Mouse (Mus musculus) hindbrain, embryonic 11.5 days (tissue): Measurements from ENCODE around the gene Ank3. TPM values are rescaled to one million over a fixed set of nuclear protein-coding genes. Genes with fewer than 3 reads are reported as not detected.

ENCODE experiments used
- ATAC-seq: fragments of 200-750 bp; cut with Nextera tagmentation; 2 replicates; pipeline ENCODE4 v1.8.0; 2017; ENCODE audit warnings: mild to moderate bottlenecking, moderate TSS enrichment, moderate library complexity; ENCODE audit not compliant: low FRiP score
- DNase-seq: peaks from one replicate; pipeline ENCODE4 v3.0.0-alpha.2; 2015; ENCODE audit warnings: low spot score
- H3K27ac ChIP-seq: fragments of 300-500 bp; sonication (generic); 2 replicates; pipeline ENCODE4 v1.5.1; 2014; ENCODE audit warnings: mild to moderate bottlenecking, low read depth, low read length
- H3K27me3 ChIP-seq: fragments of 300-500 bp; sonication (generic); 2 replicates; pipeline ENCODE4 v1.6.1; 2014; ENCODE audit warnings: mild to moderate bottlenecking, low read length, moderate library complexity, mixed read lengths; ENCODE audit not compliant: control insufficient read depth, insufficient read depth
- H3K36me3 ChIP-seq: fragments of 300-500 bp; sonication (generic); 2 replicates; pipeline ENCODE4 v1.6.1; 2014; ENCODE audit warnings: mild to moderate bottlenecking, low read length, moderate library complexity, mixed read lengths; ENCODE audit not compliant: control insufficient read depth, insufficient read depth
- H3K4me1 ChIP-seq: fragments of 300-500 bp; sonication (generic); replicated peaks from 2 replicates; pipeline ENCODE4 v1.6.1; 2014; ENCODE audit warnings: low read length, mixed read lengths; ENCODE audit not compliant: control insufficient read depth, insufficient read depth
- H3K4me2 ChIP-seq: fragments of 300-500 bp; sonication (generic); replicated peaks from 2 replicates; pipeline ENCODE4 v1.6.1; 2014; ENCODE audit warnings: mild to moderate bottlenecking, low read depth, low read length
- H3K4me3 ChIP-seq: fragments of 300-500 bp; sonication (generic); 2 replicates; pipeline ENCODE4 v1.5.1; 2014; ENCODE audit warnings: low read depth, low read length
- H3K9ac ChIP-seq: fragments of 300-500 bp; sonication (generic); 2 replicates; pipeline ENCODE4 v1.6.1; 2014; ENCODE audit warnings: low read depth, low read length
- H3K9me3 ChIP-seq: fragments of 300-500 bp; sonication (generic); 2 replicates; pipeline ENCODE4 v1.6.1; 2016; ENCODE audit warnings: low read length; ENCODE audit not compliant: control insufficient read depth
- WGBS: fragments of 180-500 bp; shearing (Covaris S2); extraction: QIAGEN DNeasy Blood & Tissue Kit; methylation state at CpG from one replicate; pipeline ENCODE4 v1.1.7; 2014; 5-methylcytosine and 5-hydroxymethylcytosine counted together
- polyA plus RNA-seq: library from polyadenylated mRNA; unstranded; fragments of >200 nt; fragmentation: Nextera tagmentation; extraction: Ambion mirVana; gene quantifications from 2 replicates; pipeline ENCODE4 v1.2.1, GENCODE M21; 2014

Ank3 gene
- polyA plus RNA-seq, 1 experiment from 2014 or later = 97.7 TPM

GRCm38 (mm10) chr10:70063881-70064555 is 665.4 kb downstream of the Ank3 start:
- no peaks in the 10 kb centered on the region for H3K9me3 ChIP-seq
- DNase-seq (no peak), ATAC-seq (no peak)
- H3K4me2 ChIP-seq = no peak overlapping the region
- H3K9ac ChIP-seq = no peak overlapping the region
- H3K4me1 ChIP-seq = no peaks in the 10 kb centered on the region
- H3K27me3 ChIP-seq = no peaks in the 10 kb centered on the region
- H3K36me3 ChIP-seq = no peaks in the 10 kb centered on the region
- no peak overlapping the region for H3K27ac ChIP-seq
- no peak overlapping the region for H3K4me3 ChIP-seq
- WGBS = 88% methylated on average over 6 of the region's 6 CpGs

GRCm38 (mm10) chr10:70065191-70065590 is 666.6 kb downstream of the Ank3 start:
- no peak overlapping the region for H3K4me2 ChIP-seq
- ATAC-seq (no peak), DNase-seq (no peak)
- H3K27ac ChIP-seq = no peak overlapping the region
- no peaks in the 10 kb centered on the region for H3K9me3 ChIP-seq
- no peak overlapping the region for H3K4me3 ChIP-seq
- H3K27me3 ChIP-seq = no peaks in the 10 kb centered on the region
- H3K36me3 ChIP-seq = no peaks in the 10 kb centered on the region
- H3K9ac ChIP-seq = no peak overlapping the region
- no peaks in the 10 kb centered on the region for H3K4me1 ChIP-seq
- 81% methylated on average over 3 of the region's 3 CpGs for WGBS

GRCm38 (mm10) chr10:70066497-70067168 is 668.1 kb downstream of the Ank3 start:
- DNase-seq = no peak
- Histone ChIP-seq H3K9me3 (no peaks in the 10 kb centered on the region), H3K27ac (no peak overlapping the region), H3K27me3 (no peaks in the 10 kb centered on the region), H3K4me2 (no peak overlapping the region), H3K9ac (no peak overlapping the region), H3K4me1 (no peaks in the 10 kb centered on the region), H3K36me3 (no peaks in the 10 kb centered on the region), H3K4me3 (no peak overlapping the region)
- 56% methylated on average over 8 of the region's 8 CpGs for WGBS
- no peak for ATAC-seq

- no peak overlapping the region for H3K4me3 ChIP-seq
- H3K4me1 ChIP-seq = no peaks in the 10 kb centered on the region
- DNase-seq (no peak), ATAC-seq (no peak)
- no peak overlapping the region for H3K27ac ChIP-seq
- 73% methylated on average over 6 of the region's 6 CpGs for WGBS
- no peaks in the 10 kb centered on the region for H3K36me3 ChIP-seq
- H3K9me3 ChIP-seq = no peaks in the 10 kb centered on the region
- no peak overlapping the region for H3K9ac ChIP-seq
- H3K27me3 ChIP-seq = no peaks in the 10 kb centered on the region
- no peak overlapping the region for H3K4me2 ChIP-seq
Observed at GRCm38 (mm10) chr10:70067169-70068115, 668.9 kb downstream of the Ank3 start.

GRCm38 (mm10) chr10:70069321-70069720 is 670.7 kb downstream of the Ank3 start:
- DNase-seq (no peak), ATAC-seq (no peak)
- Histone ChIP-seq H3K9ac (no peak overlapping the region), H3K4me1 (no peaks in the 10 kb centered on the region), H3K27ac (no peak overlapping the region), H3K27me3 (no peaks in the 10 kb centered on the region), H3K9me3 (no peaks in the 10 kb centered on the region), H3K36me3 (no peaks in the 10 kb centered on the region), H3K4me3 (no peak overlapping the region), H3K4me2 (no peak overlapping the region)
- whole genome bisulfite sequencing = 51% methylated on average over 6 of the region's 6 CpGs

- Histone ChIP-seq H3K9me3 (no peaks in the 10 kb centered on the region), H3K27me3 (no peaks in the 10 kb centered on the region), H3K4me1 (no peaks in the 10 kb centered on the region), H3K9ac (no peak overlapping the region), H3K4me2 (no peak overlapping the region), H3K4me3 (no peak overlapping the region), H3K27ac (no peak overlapping the region), H3K36me3 (no peaks in the 10 kb centered on the region)
- no peak for DNase-seq
- no peak for ATAC-seq
- 91% methylated on average over 4 of the region's 4 CpGs for WGBS
Observed at GRCm38 (mm10) chr10:70071334-70071733, 672.8 kb downstream of the Ank3 start.

Other genes with a start within 250 kb of the Ank3 start
- gene Rhobtb1, start 247.3 kb upstream of the Ank3 start, polyA plus RNA-seq = 18.3 and 18.7 TPM in 2 replicates
- gene A930033H14Rik, start 185.7 kb upstream of the Ank3 start, polyA plus RNA-seq = 1.1 and 1.3 TPM in 2 replicates
- gene Cdk1, start 45.8 kb upstream of the Ank3 start, polyA plus RNA-seq = 348 and 387 TPM in 2 replicates